Mouse (Mus musculus) E14TG2a.4 (cell line): Measurements from ENCODE around the gene Thsd4.

Experiments used
- H3K27me3 ChIP-seq: 2 replicates; pipeline ENCODE4 v1.6.1; 2014; ENCODE audit warnings: low read length, control low read depth; ENCODE audit not compliant: insufficient read depth
- H3K36me3 ChIP-seq: 2 replicates; pipeline ENCODE4 v1.6.1; 2014; ENCODE audit warnings: low read length, control low read depth; ENCODE audit not compliant: insufficient read depth
- H3K4me1 ChIP-seq: replicated peaks from 2 replicates; pipeline ENCODE4 v1.6.1; 2014; ENCODE audit warnings: low read depth, low read length, control low read depth
- H3K4me3 ChIP-seq: replicated peaks from 2 replicates; pipeline ENCODE4 v1.5.1; 2014; ENCODE audit warnings: mild to moderate bottlenecking, low read length
- H3K9me3 ChIP-seq: 2 replicates; pipeline ENCODE4 v1.6.1; 2014; ENCODE audit warnings: low read length, control low read depth
- CTCF ChIP-seq: conservative IDR thresholded peaks from 2 replicates; pipeline ENCODE4 v1.5.1; 2014; ENCODE audit warnings: low read length
- NANOG ChIP-seq: IDR thresholded peaks from 2 replicates; pipeline ENCODE4 v1.6.1; 2014; ENCODE audit warnings: borderline replicate concordance, low read length, mixed read lengths
- POU5F1 ChIP-seq: IDR thresholded peaks from 2 replicates; pipeline ENCODE4 v1.6.1; 2014; ENCODE audit warnings: low read length, borderline replicate concordance

The Thsd4 gene

GRCm38 (mm10) chr9:60548182-60548581 is 26.3 kb upstream of the Thsd4 start:
- H3K4me3 ChIP-seq, result no peak overlapping the region
- H3K4me1 ChIP-seq, result peaks cover 13% of the 10 kb centered on the region
- peaks cover 5% of the 10 kb centered on the region; the same call in 1 of the 2 replicates for H3K27me3 ChIP-seq
- TF ChIP-seq CTCF (peak; percentile 47), NANOG (no peak)
- H3K36me3 ChIP-seq, result no peaks in the 10 kb centered on the region
- no peaks in the 10 kb centered on the region for H3K9me3 ChIP-seq

GRCm38 (mm10) chr9:60546169-60546568 is 24.3 kb upstream of the Thsd4 start:
- no peaks in the 10 kb centered on the region for H3K36me3 ChIP-seq
- TF ChIP-seq POU5F1, result no peak
- TF ChIP-seq NANOG, result no peak
- no peak for TF ChIP-seq CTCF
- peaks cover 14% of the 10 kb centered on the region for H3K4me1 ChIP-seq

GRCm38 (mm10) chr9:60545361-60546096 is 23.7 kb upstream of the Thsd4 start:
- TF ChIP-seq NANOG (no peak), POU5F1 (no peak), CTCF (no peak)
- H3K4me1 ChIP-seq, result peaks cover 14% of the 10 kb centered on the region
- H3K27me3 ChIP-seq, result peaks cover 5% of the 10 kb centered on the region; the same call in 1 of the 2 replicates
- H3K9me3 ChIP-seq, result no peaks in the 10 kb centered on the region
- H3K36me3 ChIP-seq, result no peaks in the 10 kb centered on the region
- no peak overlapping the region for H3K4me3 ChIP-seq

More at GRCm38 (mm10) chr9:60546169-60546568, 24.3 kb upstream of the Thsd4 start:
- H3K4me3 ChIP-seq, result no peak overlapping the region
- H3K9me3 ChIP-seq, result no peaks in the 10 kb centered on the region
- H3K27me3 ChIP-seq, result peaks cover 5% of the 10 kb centered on the region; the same call in 1 of the 2 replicates

GRCm38 (mm10) chr9:60543422-60544015 is 21.7 kb upstream of the Thsd4 start:
- no peak for TF ChIP-seq NANOG
- TF ChIP-seq POU5F1, result no peak
- TF ChIP-seq CTCF, result no peak
- H3K36me3 ChIP-seq, result no peaks in the 10 kb centered on the region

GRCm38 (mm10) chr9:60530310-60530709 is 8.5 kb upstream of the Thsd4 start:
- no peaks in the 10 kb centered on the region for H3K9me3 ChIP-seq
- no peak for TF ChIP-seq POU5F1
- H3K4me3 ChIP-seq, result no peak overlapping the region
- H3K27me3 ChIP-seq, result no peaks in the 10 kb centered on the region
- no peaks in the 10 kb centered on the region for H3K4me1 ChIP-seq
- H3K36me3 ChIP-seq, result no peaks in the 10 kb centered on the region

More at GRCm38 (mm10) chr9:60543422-60544015, 21.7 kb upstream of the Thsd4 start:
- Histone ChIP-seq H3K4me3 (no peak overlapping the region), H3K27me3 (peaks cover 5% of the 10 kb centered on the region; the same call in 1 of the 2 replicates), H3K4me1 (peaks cover 14% of the 10 kb centered on the region), H3K9me3 (no peaks in the 10 kb centered on the region)

- no peaks in the 10 kb centered on the region for H3K4me1 ChIP-seq
- no peaks in the 10 kb centered on the region for H3K36me3 ChIP-seq
- TF ChIP-seq POU5F1 (no peak), CTCF (no peak), NANOG (no peak)
- no peaks in the 10 kb centered on the region for H3K27me3 ChIP-seq
- no peaks in the 10 kb centered on the region for H3K9me3 ChIP-seq
- H3K4me3 ChIP-seq, result no peak overlapping the region
Observed at GRCm38 (mm10) chr9:60529348-60530243, 7.8 kb upstream of the Thsd4 start.

- no peak for TF ChIP-seq POU5F1
- TF ChIP-seq NANOG, result no peak
- no peak for TF ChIP-seq CTCF
- Histone ChIP-seq H3K4me3 (no peak overlapping the region), H3K9me3 (no peaks in the 10 kb centered on the region), H3K4me1 (0 out of 2 replicates have a peak, but pooled peaks cover 1% of the 10 kb centered on the region), H3K27me3 (no peaks in the 10 kb centered on the region), H3K36me3 (no peaks in the 10 kb centered on the region)
Observed at GRCm38 (mm10) chr9:60528269-60528668, 6.4 kb upstream of the Thsd4 start.

- no peak overlapping the region for H3K4me3 ChIP-seq
Observed at GRCm38 (mm10) chr9:60527836-60528235, 6.0 kb upstream of the Thsd4 start.

More at GRCm38 (mm10) chr9:60527836-60528235, 6.0 kb upstream of the Thsd4 start:
- Histone ChIP-seq H3K9me3 (no peaks in the 10 kb centered on the region), H3K36me3 (no peaks in the 10 kb centered on the region), H3K4me1 (peaks cover 5% of the 10 kb centered on the region; the same call in 1 of the 2 replicates), H3K27me3 (0 out of 2 replicates have a peak, but pooled peaks cover 1% of the 10 kb centered on the region)
- TF ChIP-seq CTCF (no peak), POU5F1 (no peak), NANOG (no peak)
